ENCODE assay signal across 19 mouse cellular contexts in genomic region chr11:76168976-76169375, GRCm38 (mm10). TPM values are rescaled to one million over a fixed set of nuclear protein-coding genes. Genes with fewer than 3 reads are reported as not detected.
DNase-seq lines count a peak whose midpoint lies in the region; ATAC-seq and TF ChIP-seq lines count a peak whose summit lies in the region.
"Had no signal": no experiment of that assay in that cellular context is flagged by ENCODE, and none has a peak within 500 bp of the region (broad histone marks: within the 10 kb centered on the region; RNA-seq: fewer than 3 reads in every experiment).

No protein-coding gene starts in this region.

- no peaks in the 10 kb centered on the region for H3K9me3 ChIP-seq in midbrain, postnatal 0 days (ENCODE audit: low read length)
- H3K9me3 ChIP-seq in midbrain, embryonic 11.5 days (ENCODE audit: control insufficient read depth, low read length): no peaks in the 10 kb centered on the region
- H3K9me3 ChIP-seq: forebrain, embryonic 10.5 days; heart, embryonic 10.5 days; intestine, embryonic 15.5 days; liver, embryonic 13.5 days; midbrain, embryonic 15.5 days; neural tube, embryonic 13.5 days had no signal

- no peak overlapping the region for H3K27ac ChIP-seq in midbrain, postnatal 0 days (ENCODE audit: low read depth, low read length)
- H3K27ac ChIP-seq in midbrain, embryonic 11.5 days (ENCODE audit: low read depth, low read length): no peak overlapping the region
- H3K27ac ChIP-seq: forebrain, embryonic 10.5 days; heart, embryonic 10.5 days; intestine, embryonic 15.5 days; left cerebral cortex, adult 2 months; liver, embryonic 13.5 days; midbrain, embryonic 15.5 days had no signal

- no peak for TF ChIP-seq CTCF in midbrain, postnatal 0 days (IDR thresholded peaks at IDR 0.05)

- 85% methylated on average over 3 of the region's 3 CpGs for WGBS in midbrain, postnatal 0 days
- WGBS in midbrain, embryonic 11.5 days: 90% methylated on average over 3 of the region's 3 CpGs

- H3K9ac ChIP-seq in midbrain, postnatal 0 days (replicated peaks; ENCODE audit: low read length, poor library complexity, severe bottlenecking): no peak overlapping the region
- no peak overlapping the region for H3K9ac ChIP-seq in midbrain, embryonic 11.5 days (ENCODE audit: low read length)
- H3K9ac ChIP-seq: intestine, embryonic 15.5 days; liver, embryonic 13.5 days; midbrain, embryonic 15.5 days; neural tube, embryonic 13.5 days had no signal

- DNase-seq in gastrocnemius, postnatal 10 days: peak; percentile 31
- no peak for DNase-seq in gastrocnemius, postnatal 14 days
- DNase-seq in midbrain, postnatal 0 days (ENCODE audit: low spot score): peak; percentile 53
- no peak for DNase-seq in midbrain, embryonic 11.5 days (ENCODE audit: low spot score, missing footprints)
- DNase-seq in cerebellum, adult 9-11 months: peak; percentile 43
- peak; percentile 46 to 61 for DNase-seq in kidney, postnatal 4 days
- DNase-seq in embryo, embryonic 11 days: no peak
- DNase-seq in thymus, postnatal 0 days (ENCODE audit: low spot score): no peak
- DNase-seq: heart, postnatal 36 days; liver, embryonic 13.5 days; lung, postnatal 14 days; retina, postnatal 1 day; thymus, adult 18-20 months had no signal

- no peak overlapping the region for H3K4me3 ChIP-seq in midbrain, postnatal 0 days (ENCODE audit: low read depth, low read length)
- H3K4me3 ChIP-seq in midbrain, embryonic 11.5 days (ENCODE audit: low read depth, low read length): no peak overlapping the region
- H3K4me3 ChIP-seq: forebrain, embryonic 10.5 days; heart, embryonic 10.5 days; intestine, embryonic 15.5 days; left cerebral cortex, adult 2 months; liver, embryonic 13.5 days; midbrain, embryonic 15.5 days; neural tube, embryonic 13.5 days had no signal

- intact Hi-C loops in gastrocnemius, postnatal 14 days (cut with DNase I; ENCODE audit: low total_unique reads): loop anchor here (5.0 kb wide), 1 partner anchor 257 kb away; no protein-coding TSS in a partner anchor

- no peak overlapping the region for H3K4me2 ChIP-seq in midbrain, postnatal 0 days (ENCODE audit: low read depth, low read length, poor library complexity, severe bottlenecking)
- no peak overlapping the region for H3K4me2 ChIP-seq in midbrain, embryonic 11.5 days
- H3K4me2 ChIP-seq: intestine, embryonic 15.5 days; liver, embryonic 13.5 days; midbrain, embryonic 15.5 days; neural tube, embryonic 13.5 days had no signal

- H3K36me3 ChIP-seq in midbrain, postnatal 0 days (ENCODE audit: insufficient read depth, low read length): peaks cover 15% of the 10 kb centered on the region; the same call in 1 of the 2 replicates
- no peaks in the 10 kb centered on the region for H3K36me3 ChIP-seq in midbrain, embryonic 11.5 days (ENCODE audit: control insufficient read depth, insufficient read depth, low read length)

- no peaks in the 10 kb centered on the region for H3K4me1 ChIP-seq in midbrain, postnatal 0 days (ENCODE audit: insufficient read depth, low read length)
- no peaks in the 10 kb centered on the region for H3K4me1 ChIP-seq in midbrain, embryonic 11.5 days (ENCODE audit: control insufficient read depth, insufficient read depth, low read length)
- H3K4me1 ChIP-seq: forebrain, embryonic 10.5 days; heart, embryonic 10.5 days; midbrain, embryonic 15.5 days had no signal

- H3K27me3 ChIP-seq in midbrain, postnatal 0 days (ENCODE audit: insufficient read depth, low read length): no peaks in the 10 kb centered on the region
- H3K27me3 ChIP-seq in midbrain, embryonic 11.5 days (ENCODE audit: control insufficient read depth, insufficient read depth, low read length): no peaks in the 10 kb centered on the region
- H3K27me3 ChIP-seq: intestine, embryonic 15.5 days; liver, embryonic 13.5 days; midbrain, embryonic 15.5 days; neural tube, embryonic 13.5 days had no signal

- no peak for ATAC-seq in midbrain, postnatal 0 days (ENCODE audit: low FRiP score)
- ATAC-seq in midbrain, embryonic 11.5 days (ENCODE audit: low FRiP score): no peak
- ATAC-seq: intestine, embryonic 15.5 days; midbrain, embryonic 15.5 days had no signal

RNA-seq across cellular contexts. Expression of gene Vps53, which starts 10.5 kb away (rescaled TPM):
- 10 to 100 TPM; 27.3 TPM for total RNA-seq in gastrocnemius, postnatal 10 days (2021)
- total RNA-seq in gastrocnemius, postnatal 14 days (2021): 10 to 100 TPM; 23.8 to 26.4 TPM
- 40.3 and 46.1 TPM in 2 replicates for total RNA-seq in midbrain, postnatal 0 days (2014; rRNA removed)
- 63.5 and 64.0 TPM in 2 replicates for polyA plus RNA-seq in midbrain, postnatal 0 days (2015; fragmentation: Nextera tagmentation; extraction: Ambion mirVana)
- 44.2 and 47.4 TPM in 2 replicates for polyA plus RNA-seq in midbrain, embryonic 11.5 days (2014; fragmentation: Nextera tagmentation; extraction: Ambion mirVana)
- polyA plus RNA-seq in thymus, postnatal 0 days (2015; fragmentation: Nextera tagmentation; extraction: Ambion mirVana): 52.8 and 53.8 TPM in 2 replicates

RNA-seq across cellular contexts. Expression of gene Fam57a, which starts 10.5 kb away (rescaled TPM):
- total RNA-seq in gastrocnemius, postnatal 10 days (2021): 1 to 10 TPM; 5.5 to 6.5 TPM
- total RNA-seq in gastrocnemius, postnatal 14 days (2021): 1 to 10 TPM; 4.0 to 5.0 TPM
- total RNA-seq in midbrain, postnatal 0 days (2014; rRNA removed): 24.6 and 29.4 TPM in 2 replicates
- polyA plus RNA-seq in midbrain, postnatal 0 days (2015; fragmentation: Nextera tagmentation; extraction: Ambion mirVana): 17.6 and 19.6 TPM in 2 replicates
- polyA plus RNA-seq in midbrain, embryonic 11.5 days (2014; fragmentation: Nextera tagmentation; extraction: Ambion mirVana): 30.9 and 32.7 TPM in 2 replicates
- 13.9 and 16.6 TPM in 2 replicates for polyA plus RNA-seq in thymus, postnatal 0 days (2015; fragmentation: Nextera tagmentation; extraction: Ambion mirVana)

RNA-seq across cellular contexts. Expression of gene Dbil5, which starts 48.4 kb away (rescaled TPM):
- total RNA-seq in gastrocnemius, postnatal 10 days (2021): not detected
- under 1 TPM in 1 of 2 experiments, not detected in 1; 0.42 TPM for total RNA-seq in gastrocnemius, postnatal 14 days (2021)
- not detected in 2 replicates for total RNA-seq in midbrain, postnatal 0 days (2014; rRNA removed)
- 0.42 and 0.58 TPM in 2 replicates for polyA plus RNA-seq in midbrain, postnatal 0 days (2015; fragmentation: Nextera tagmentation; extraction: Ambion mirVana)
- 0.34 and 0.40 TPM in 2 replicates for polyA plus RNA-seq in midbrain, embryonic 11.5 days (2014; fragmentation: Nextera tagmentation; extraction: Ambion mirVana)
- 0.71 TPM in 1 of 2 replicates, not detected in the other for polyA plus RNA-seq in thymus, postnatal 0 days (2015; fragmentation: Nextera tagmentation; extraction: Ambion mirVana)

RNA-seq across cellular contexts. Expression of gene Gemin4, which starts 48.5 kb away (rescaled TPM):
- 1 to 10 TPM; 3.0 to 5.0 TPM for total RNA-seq in gastrocnemius, postnatal 10 days (2021)
- 1 to 10 TPM; 1.9 to 2.9 TPM for total RNA-seq in gastrocnemius, postnatal 14 days (2021)
- total RNA-seq in midbrain, postnatal 0 days (2014; rRNA removed): 10.1 and 14.1 TPM in 2 replicates
- polyA plus RNA-seq in midbrain, postnatal 0 days (2015; fragmentation: Nextera tagmentation; extraction: Ambion mirVana): 6.9 and 7.4 TPM in 2 replicates
- polyA plus RNA-seq in midbrain, embryonic 11.5 days (2014; fragmentation: Nextera tagmentation; extraction: Ambion mirVana): 31.1 and 42.8 TPM in 2 replicates
- 22.9 and 23.7 TPM in 2 replicates for polyA plus RNA-seq in thymus, postnatal 0 days (2015; fragmentation: Nextera tagmentation; extraction: Ambion mirVana)

Comparison
In these comparisons a context has a peak if more than half of its experiments do, and no peak if none do; other contexts are left out.
1. DNase-seq: peak in gastrocnemius, postnatal 10 days (single experiment), midbrain, postnatal 0 days (single experiment), cerebellum, adult 9-11 months (single experiment) and kidney, postnatal 4 days (2 of 2); none in gastrocnemius, postnatal 14 days (single experiment), midbrain, embryonic 11.5 days (single experiment), embryo, embryonic 11 days (single experiment) and thymus, postnatal 0 days (single experiment).